Mouse (Mus musculus): ENCODE results near the gene Tbc1d22b. TPM values are rescaled to one million over a fixed set of nuclear protein-coding genes. Genes with fewer than 3 reads are reported as not detected.
A peak's percentile ranks its signal among the peaks of the same experiment; 100 is the strongest.
"Not testable (repeated sequence)": the region's sequence is repeated elsewhere in the genome, so short reads cannot be mapped to it uniquely, and the experiment has no call there.

Tbc1d22b gene
- polyA plus RNA-seq, 1 experiment from 2014 or later = 17.7 TPM

DNA sequence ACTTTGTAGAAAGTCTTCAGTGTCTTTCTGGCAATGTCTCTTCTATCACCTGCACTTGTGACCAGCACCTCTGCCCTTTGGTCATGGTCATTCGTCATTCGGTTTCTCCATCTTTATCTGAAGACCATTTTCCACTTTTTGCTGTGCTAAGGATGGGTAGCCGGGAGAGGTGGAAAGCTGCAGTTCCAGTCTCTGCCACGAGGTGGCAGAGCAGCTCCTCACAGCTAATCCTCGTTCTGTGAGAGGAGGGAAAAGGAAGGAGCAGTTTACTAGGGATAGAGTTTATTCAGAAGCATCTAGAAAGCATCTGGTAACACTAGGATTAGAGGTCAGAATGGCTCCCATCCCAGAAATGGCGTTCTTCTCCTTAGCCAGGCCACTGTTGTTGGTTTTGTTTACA lies 53.7 kb downstream of the Tbc1d22b start:
- H3K4me3 ChIP-seq = no peak overlapping the region
- no peaks in the 10 kb centered on the region for H3K9me3 ChIP-seq (replicated peaks)
- H3K9ac ChIP-seq = no peak overlapping the region
- 26% methylated on average over 6 of the region's 6 CpGs for WGBS
- no peaks in the 10 kb centered on the region for H3K4me1 ChIP-seq
- no peaks in the 10 kb centered on the region for H3K27me3 ChIP-seq
- ATAC-seq = 0 out of 2 replicates have a peak, but pooled peaks have one; percentile 50
- peaks cover 59% of the 10 kb centered on the region for H3K36me3 ChIP-seq (ENCODE audit: poor library complexity, severe bottlenecking)
- H3K4me2 ChIP-seq = no peak overlapping the region
- no peak overlapping the region for H3K27ac ChIP-seq

- Histone ChIP-seq H3K36me3 (ENCODE audit: poor library complexity, severe bottlenecking) (peaks cover 14% of the 10 kb centered on the region), H3K4me1 (peaks cover 28% of the 10 kb centered on the region)
- H3K9me3 ChIP-seq (replicated peaks); ATAC-seq; H3K4me2 ChIP-seq; H3K27me3 ChIP-seq; H3K4me3 ChIP-seq; H3K9ac ChIP-seq; H3K27ac ChIP-seq: not testable (repeated sequence)
- WGBS = 85% methylated on average over 5 of the region's 5 CpGs
Measured at GRCm38 (mm10) chr17:29613453-29613852, 63.9 kb downstream of the Tbc1d22b start.

DNA sequence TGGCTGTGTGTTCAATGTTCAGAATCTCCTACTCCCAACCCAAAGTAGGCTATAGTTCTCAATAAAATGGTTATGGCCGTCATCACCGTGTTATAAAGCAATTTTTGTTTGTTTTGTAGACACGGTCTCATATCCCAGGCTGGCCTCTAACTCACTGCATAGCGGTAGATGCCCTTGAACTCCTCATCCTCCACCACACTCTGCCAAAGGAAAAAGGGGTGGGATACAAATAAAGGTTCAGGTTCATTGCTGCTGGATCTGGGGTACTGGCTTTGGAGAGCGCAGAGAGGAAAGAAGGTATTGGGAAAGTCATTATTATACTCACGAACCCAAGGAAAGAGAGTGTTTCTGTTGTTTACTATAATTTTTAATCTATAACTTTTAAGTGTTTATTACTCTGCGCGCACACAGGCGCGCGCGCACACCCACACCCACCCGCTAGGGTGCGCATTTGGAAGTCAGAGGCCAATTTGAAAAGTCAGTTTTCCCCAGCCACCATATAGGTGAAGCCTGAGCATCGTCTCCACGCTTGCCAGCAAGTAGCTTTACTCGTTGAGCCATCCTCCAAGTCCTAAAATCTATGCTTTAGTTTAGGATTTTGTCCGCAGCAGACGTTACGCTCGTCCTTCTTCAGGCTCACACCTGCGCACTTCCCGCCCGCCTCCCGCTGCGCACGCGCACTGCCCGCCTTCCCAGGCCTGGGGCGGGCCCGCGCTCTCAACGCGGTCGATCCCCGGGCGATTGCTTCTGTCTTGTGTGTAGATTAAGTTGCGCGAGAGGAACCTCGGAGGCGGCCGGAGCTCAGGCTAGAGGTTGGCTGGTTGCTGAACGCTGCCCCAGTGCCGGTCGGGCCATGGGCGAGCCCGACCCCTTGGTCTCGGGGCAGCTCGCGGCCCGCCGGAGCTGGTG lies 64.8 kb downstream of the Tbc1d22b start, which contains the start of the genes Rnf8 and Gm28043:
Gene Rnf8, plus strand, starts transcription at position 676 of the 909 bp plus-strand sequence.
Gene Gm28043, plus strand, starts transcription at position 762 of the 909 bp plus-strand sequence.
- H3K4me1 ChIP-seq = peaks cover 28% of the 10 kb centered on the region
- peak within 1 kb of the TSS; percentile 90 for H3K4me3 ChIP-seq
- peak within 1 kb of the TSS; percentile 99 for H3K9ac ChIP-seq
- no peaks in the 10 kb centered on the region for H3K27me3 ChIP-seq
- WGBS = 2% methylated on average over 52 of the region's 52 CpGs
- no peaks in the 10 kb centered on the region for H3K9me3 ChIP-seq (replicated peaks)
- ATAC-seq = peak; percentile 94
- H3K27ac ChIP-seq = peak within 1 kb of the TSS; percentile 96
- peak within 1 kb of the TSS; percentile 84 for H3K4me2 ChIP-seq
- H3K36me3 ChIP-seq (ENCODE audit: poor library complexity, severe bottlenecking) = peaks cover 17% of the 10 kb centered on the region

- Histone ChIP-seq H3K36me3 (ENCODE audit: poor library complexity, severe bottlenecking) (peaks cover 24% of the 10 kb centered on the region), H3K27ac (peak overlapping the region; percentile 96), H3K9me3 (replicated peaks) (no peaks in the 10 kb centered on the region), H3K4me3 (peak overlapping the region; percentile 90), H3K27me3 (no peaks in the 10 kb centered on the region), H3K4me1 (peaks cover 28% of the 10 kb centered on the region), H3K4me2 (peak overlapping the region; percentile 84), H3K9ac (peak overlapping the region; percentile 99)
- no peak; the same call in none of the 2 replicates for ATAC-seq
- WGBS = 0% methylated on average over 38 of the region's 43 CpGs
Measured at GRCm38 (mm10) chr17:29615024-29615551, 65.5 kb downstream of the Tbc1d22b start.

DNA sequence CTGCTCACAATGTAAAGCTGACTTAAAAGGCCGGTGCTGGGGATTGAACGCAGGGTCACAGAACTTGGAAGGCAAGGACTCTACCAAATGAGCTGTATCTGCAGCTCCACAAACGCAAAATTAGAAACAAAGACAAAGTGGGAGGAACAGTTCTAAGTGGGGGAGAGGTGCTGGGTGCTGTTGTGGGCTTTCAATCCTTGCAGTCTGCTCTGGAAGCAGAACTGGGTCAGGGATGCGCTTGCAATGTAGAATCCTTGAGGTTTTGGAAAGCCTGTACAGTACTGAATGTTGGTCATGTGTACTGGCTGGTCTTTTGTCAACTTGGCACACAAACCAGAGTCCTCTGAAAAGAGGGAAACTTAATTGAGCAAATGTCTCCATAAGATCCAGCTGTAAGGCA lies 66.0 kb downstream of the Tbc1d22b start:
- H3K4me2 ChIP-seq = peak overlapping the region; percentile 84
- H3K9me3 ChIP-seq (replicated peaks) = no peaks in the 10 kb centered on the region
- peak overlapping the region; percentile 96 for H3K27ac ChIP-seq
- H3K9ac ChIP-seq = peak overlapping the region; percentile 99
- peaks cover 28% of the 10 kb centered on the region for H3K36me3 ChIP-seq (ENCODE audit: poor library complexity, severe bottlenecking)
- H3K4me3 ChIP-seq = peak overlapping the region; percentile 90
- H3K27me3 ChIP-seq = no peaks in the 10 kb centered on the region
- ATAC-seq = no peak
- H3K4me1 ChIP-seq = peaks cover 28% of the 10 kb centered on the region
- 5% methylated on average over 4 of the region's 4 CpGs for WGBS

GRCm38 (mm10) chr17:29619231-29619630 lies 69.6 kb downstream of the Tbc1d22b start:
- H3K9me3 ChIP-seq (replicated peaks) = no peaks in the 10 kb centered on the region
- no peak overlapping the region for H3K4me3 ChIP-seq
- peaks cover 64% of the 10 kb centered on the region for H3K36me3 ChIP-seq (ENCODE audit: poor library complexity, severe bottlenecking)
- peaks cover 28% of the 10 kb centered on the region for H3K4me1 ChIP-seq
- ATAC-seq = no peak
- 91% methylated on average over 3 of the region's 3 CpGs for WGBS
- H3K9ac ChIP-seq = no peak overlapping the region
- H3K27ac ChIP-seq = no peak overlapping the region
- H3K4me2 ChIP-seq = no peak overlapping the region
- no peaks in the 10 kb centered on the region for H3K27me3 ChIP-seq

GRCm38 (mm10) chr17:29623488-29623887 lies 73.9 kb downstream of the Tbc1d22b start:
- Histone ChIP-seq H3K4me1 (no peaks in the 10 kb centered on the region), H3K27me3 (no peaks in the 10 kb centered on the region), H3K9ac (no peak overlapping the region), H3K9me3 (replicated peaks) (no peaks in the 10 kb centered on the region), H3K4me2 (no peak overlapping the region), H3K27ac (no peak overlapping the region), H3K4me3 (no peak overlapping the region), H3K36me3 (ENCODE audit: poor library complexity, severe bottlenecking) (peaks cover 98% of the 10 kb centered on the region)
- WGBS = 94% methylated on average over 8 of the region's 8 CpGs
- no peak for ATAC-seq

GRCm38 (mm10) chr17:29627285-29627684 lies 77.7 kb downstream of the Tbc1d22b start:
- 90% methylated on average over 9 of the region's 9 CpGs for WGBS
- no peak overlapping the region for H3K27ac ChIP-seq
- peaks cover 97% of the 10 kb centered on the region for H3K36me3 ChIP-seq (ENCODE audit: poor library complexity, severe bottlenecking)
- no peak overlapping the region for H3K4me3 ChIP-seq
- H3K9ac ChIP-seq = no peak overlapping the region
- no peak for ATAC-seq
- no peaks in the 10 kb centered on the region for H3K9me3 ChIP-seq (replicated peaks)
- H3K4me1 ChIP-seq = no peaks in the 10 kb centered on the region
- no peaks in the 10 kb centered on the region for H3K27me3 ChIP-seq
- H3K4me2 ChIP-seq = no peak overlapping the region

- Histone ChIP-seq H3K27me3 (no peaks in the 10 kb centered on the region), H3K9me3 (replicated peaks) (no peaks in the 10 kb centered on the region), H3K4me2 (no peak overlapping the region), H3K27ac (no peak overlapping the region), H3K4me1 (no peaks in the 10 kb centered on the region), H3K36me3 (ENCODE audit: poor library complexity, severe bottlenecking) (peaks cover 97% of the 10 kb centered on the region), H3K4me3 (no peak overlapping the region), H3K9ac (no peak overlapping the region)
- 83% methylated on average over 5 of the region's 5 CpGs for WGBS
- ATAC-seq = no peak
Measured at GRCm38 (mm10) chr17:29628946-29629345, 79.4 kb downstream of the Tbc1d22b start.

GRCm38 (mm10) chr17:29629620-29630019 lies 80.0 kb downstream of the Tbc1d22b start:
- no peak for ATAC-seq
- H3K36me3 ChIP-seq (ENCODE audit: poor library complexity, severe bottlenecking) = peaks cover 97% of the 10 kb centered on the region
- 94% methylated on average over 5 of the region's 5 CpGs for WGBS

GRCm38 (mm10) chr17:29632312-29632711 lies 82.7 kb downstream of the Tbc1d22b start:
- no peaks in the 10 kb centered on the region for H3K9me3 ChIP-seq (replicated peaks)
- H3K4me3 ChIP-seq = no peak overlapping the region
- H3K9ac ChIP-seq = no peak overlapping the region
- no peak for ATAC-seq
- peaks cover 97% of the 10 kb centered on the region for H3K36me3 ChIP-seq (ENCODE audit: poor library complexity, severe bottlenecking)
- WGBS = 97% methylated on average over 11 of the region's 11 CpGs
- H3K4me1 ChIP-seq = no peaks in the 10 kb centered on the region
- no peak overlapping the region for H3K4me2 ChIP-seq
- no peak overlapping the region for H3K27ac ChIP-seq
- no peaks in the 10 kb centered on the region for H3K27me3 ChIP-seq

More at GRCm38 (mm10) chr17:29629620-29630019, 80.0 kb downstream of the Tbc1d22b start:
- no peak overlapping the region for H3K4me3 ChIP-seq
- H3K27me3 ChIP-seq = no peaks in the 10 kb centered on the region
- no peak overlapping the region for H3K27ac ChIP-seq
- H3K4me2 ChIP-seq = no peak overlapping the region
- H3K9ac ChIP-seq = no peak overlapping the region
- H3K4me1 ChIP-seq = no peaks in the 10 kb centered on the region
- no peaks in the 10 kb centered on the region for H3K9me3 ChIP-seq (replicated peaks)

DNA sequence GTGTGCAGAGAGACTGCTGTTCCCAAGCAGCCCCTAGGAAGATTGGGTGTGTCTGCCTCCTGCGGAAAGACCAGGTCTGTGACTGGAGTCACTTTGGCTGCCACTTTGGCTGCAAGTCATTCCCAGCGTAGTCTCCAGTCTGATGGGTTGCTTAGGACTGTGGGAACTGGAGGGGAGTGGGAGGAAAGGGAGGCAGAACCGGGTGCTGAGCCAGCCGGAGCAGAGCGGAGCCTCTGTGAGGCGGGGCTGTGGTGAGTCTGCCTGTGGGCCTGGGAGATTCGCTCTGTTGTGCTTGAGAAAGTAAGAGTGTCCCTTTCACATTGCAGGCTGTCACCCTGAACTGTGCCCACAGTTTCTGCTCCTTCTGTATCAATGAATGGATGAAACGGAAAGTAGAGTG lies 85.9 kb downstream of the Tbc1d22b start:
- no peaks in the 10 kb centered on the region for H3K4me1 ChIP-seq
- no peak overlapping the region for H3K9ac ChIP-seq
- no peaks in the 10 kb centered on the region for H3K9me3 ChIP-seq (replicated peaks)
- H3K4me3 ChIP-seq = no peak overlapping the region
- ATAC-seq = no peak
- peaks cover 96% of the 10 kb centered on the region for H3K36me3 ChIP-seq (ENCODE audit: poor library complexity, severe bottlenecking)
- no peaks in the 10 kb centered on the region for H3K27me3 ChIP-seq
- no peak overlapping the region for H3K4me2 ChIP-seq
- no peak overlapping the region for H3K27ac ChIP-seq
- 92% methylated on average over 8 of the region's 8 CpGs for WGBS
